Comparison of ENCODE assay signal across 19 mouse cellular contexts in the genomic region with DNA sequence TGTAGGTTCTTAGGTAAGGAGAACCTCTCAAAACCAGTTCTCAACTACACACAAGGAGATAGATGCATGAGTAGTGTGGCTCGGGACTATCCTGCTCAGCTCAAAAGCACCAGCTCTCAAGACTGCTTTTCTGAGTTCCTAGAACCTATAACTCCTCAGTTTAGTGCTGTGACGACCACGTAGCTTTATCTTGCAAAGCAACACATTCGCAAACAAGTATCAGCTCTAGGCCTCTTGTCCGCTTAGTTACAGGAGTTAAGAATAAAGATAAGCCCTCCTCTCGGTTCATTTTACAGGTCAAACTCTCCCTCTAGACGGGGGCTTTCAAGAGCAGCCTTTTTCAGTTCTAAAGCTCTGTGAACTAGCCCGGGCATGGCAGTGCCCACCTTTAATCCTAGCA. TPM values are rescaled to one million over a fixed set of nuclear protein-coding genes. Genes with fewer than 3 reads are reported as not detected.
DNase-seq lines count a peak whose midpoint lies in the region; ATAC-seq and TF ChIP-seq lines count a peak whose summit lies in the region.
"Had no signal": no experiment of that assay in that cellular context is flagged by ENCODE, and none has a peak within 500 bp of the region (broad histone marks: within the 10 kb centered on the region; RNA-seq: fewer than 3 reads in every experiment).

No protein-coding gene starts in this region.

- H3K4me3 ChIP-seq in intestine, embryonic 15.5 days (replicated peaks): no peak overlapping the region
- H3K4me3 ChIP-seq in intestine, postnatal 0 days (ENCODE audit: low read depth, low read length): no peak overlapping the region
- peak overlapping the region; percentile 18 for H3K4me3 ChIP-seq in liver, embryonic 12.5 days
- H3K4me3 ChIP-seq: midbrain, embryonic 13.5 days had no signal

- H3K27me3 ChIP-seq in intestine, embryonic 15.5 days (replicated peaks): no peaks in the 10 kb centered on the region
- no peaks in the 10 kb centered on the region for H3K27me3 ChIP-seq in intestine, postnatal 0 days (replicated peaks; ENCODE audit: control insufficient read depth, insufficient read depth, low read length)
- H3K27me3 ChIP-seq in liver, embryonic 12.5 days (replicated peaks): no peaks in the 10 kb centered on the region
- H3K27me3 ChIP-seq: midbrain, embryonic 13.5 days had no signal

- H3K9me3 ChIP-seq in intestine, embryonic 15.5 days: no peaks in the 10 kb centered on the region
- no peaks in the 10 kb centered on the region for H3K9me3 ChIP-seq in intestine, postnatal 0 days (ENCODE audit: control insufficient read depth)
- no peaks in the 10 kb centered on the region for H3K9me3 ChIP-seq in liver, embryonic 12.5 days (replicated peaks)
- H3K9me3 ChIP-seq: midbrain, embryonic 13.5 days had no signal

- H3K27ac ChIP-seq in intestine, embryonic 15.5 days: no peak overlapping the region
- H3K27ac ChIP-seq in intestine, postnatal 0 days (ENCODE audit: low read depth, low read length): no peak overlapping the region
- peak overlapping the region; percentile 85 for H3K27ac ChIP-seq in liver, embryonic 12.5 days
- H3K27ac ChIP-seq: hindbrain, embryonic 14.5 days; midbrain, embryonic 13.5 days had no signal

- H3K4me1 ChIP-seq in intestine, embryonic 15.5 days (replicated peaks): 0 out of 2 replicates have a peak, but pooled peaks cover 4% of the 10 kb centered on the region
- H3K4me1 ChIP-seq in intestine, postnatal 0 days (replicated peaks; ENCODE audit: control insufficient read depth, insufficient read depth, low read length): 0 out of 2 replicates have a peak, but pooled peaks cover 5% of the 10 kb centered on the region
- peaks cover 73% of the 10 kb centered on the region for H3K4me1 ChIP-seq in liver, embryonic 12.5 days

- no peak for TF ChIP-seq CTCF in intestine, postnatal 0 days (IDR thresholded peaks at IDR 0.05; ENCODE audit: low read depth)

- H3K4me2 ChIP-seq in intestine, embryonic 15.5 days (replicated peaks): no peak overlapping the region
- H3K4me2 ChIP-seq in intestine, postnatal 0 days (replicated peaks; ENCODE audit: low read depth): no peak overlapping the region
- peak overlapping the region; percentile 60 for H3K4me2 ChIP-seq in liver, embryonic 12.5 days
- H3K4me2 ChIP-seq: hindbrain, embryonic 14.5 days; midbrain, embryonic 13.5 days had no signal

- peak; percentile 34; the same call in 1 of the 2 replicates for ATAC-seq in intestine, embryonic 15.5 days
- ATAC-seq in intestine, postnatal 0 days: no peak
- ATAC-seq in liver, embryonic 12.5 days: peak; percentile 92
- no peak for ATAC-seq in monocyte, adult 5-6 weeks (replicated peaks; ENCODE audit: insufficient number of reproducible peaks, low FRiP score, low TSS enrichment, poor library complexity, severe bottlenecking)
- ATAC-seq: forebrain, embryonic 16.5 days; midbrain, embryonic 13.5 days had no signal

- H3K36me3 ChIP-seq in intestine, embryonic 15.5 days: no peaks in the 10 kb centered on the region
- no peaks in the 10 kb centered on the region for H3K36me3 ChIP-seq in intestine, postnatal 0 days (ENCODE audit: control insufficient read depth, insufficient read depth)
- H3K36me3 ChIP-seq in liver, embryonic 12.5 days: peaks cover 12% of the 10 kb centered on the region
- H3K36me3 ChIP-seq: midbrain, embryonic 13.5 days had no signal

- 55% methylated on average over 8 of the region's 8 CpGs for WGBS in intestine, embryonic 15.5 days
- 40% methylated on average over 8 of the region's 8 CpGs for WGBS in intestine, postnatal 0 days
- WGBS in liver, embryonic 12.5 days (ENCODE audit: insufficient replicate concordance): 17% methylated on average over 8 of the region's 8 CpGs

- no peak overlapping the region for H3K9ac ChIP-seq in intestine, embryonic 15.5 days
- no peak overlapping the region for H3K9ac ChIP-seq in intestine, postnatal 0 days (ENCODE audit: low read depth, low read length)
- peak overlapping the region; percentile 49; the same call in 1 of the 2 replicates for H3K9ac ChIP-seq in liver, embryonic 12.5 days
- H3K9ac ChIP-seq: hindbrain, embryonic 14.5 days; midbrain, embryonic 13.5 days had no signal

- peak; percentile 67 for DNase-seq in c-Kit-positive CD71-positive TER-119-positive erythroid progenitor cells, embryonic 14.5 days (ENCODE audit: low spot score)
- DNase-seq in lung, postnatal 4 days: no peak
- DNase-seq in urinary bladder, adult 18-20 months (ENCODE audit: low spot score in 2 of 2): no peak
- DNase-seq: cerebellum, adult 11 months; cerebellum, postnatal 14 days; kidney, adult 8-10 months; kidney, postnatal 25 days; lung, adult 2 months; lung, postnatal 36 days; retina, postnatal 1 day; right cerebral cortex, postnatal 4 days; thymus, postnatal 4 days had no signal

RNA-seq across cellular contexts. Expression of a gene that starts 22.3 kb away (rescaled TPM):
- 2.3 and 2.6 TPM in 2 replicates for polyA plus RNA-seq in intestine, embryonic 15.5 days (2015; fragmentation: Nextera tagmentation; extraction: Ambion mirVana)
- polyA plus RNA-seq in intestine, postnatal 0 days (2015; fragmentation: Nextera tagmentation; extraction: Ambion mirVana): 2.6 and 2.7 TPM in 2 replicates
- 1.9 and 2.2 TPM in 2 replicates for polyA plus RNA-seq in liver, embryonic 12.5 days (2016; fragmentation: Nextera tagmentation; extraction: Ambion mirVana)
- 23.5 to 32.1 TPM (median 26.5 TPM) in 3 replicates for total RNA-seq in monocyte, adult 5-6 weeks (2017)

RNA-seq across cellular contexts. Expression of a gene that starts 57.9 kb away (rescaled TPM):
- polyA plus RNA-seq in intestine, embryonic 15.5 days (2015; fragmentation: Nextera tagmentation; extraction: Ambion mirVana): 13.1 and 16.6 TPM in 2 replicates
- 17.2 and 18.5 TPM in 2 replicates for polyA plus RNA-seq in intestine, postnatal 0 days (2015; fragmentation: Nextera tagmentation; extraction: Ambion mirVana)
- 1.7 and 1.8 TPM in 2 replicates for polyA plus RNA-seq in liver, embryonic 12.5 days (2016; fragmentation: Nextera tagmentation; extraction: Ambion mirVana)
- 0.10 TPM in 1 of 3 replicates, not detected in the others for total RNA-seq in monocyte, adult 5-6 weeks (2017)

Comparison
In these comparisons a context has a peak if more than half of its experiments do, and no peak if none do; other contexts are left out.
1. ATAC-seq: peak in intestine, embryonic 15.5 days (single experiment) and liver, embryonic 12.5 days (single experiment); none in intestine, postnatal 0 days (single experiment) and monocyte, adult 5-6 weeks (single experiment).